Mouse (Mus musculus): ENCODE measurements around the gene Frmd4b.

The Frmd4b gene

GRCm38 (mm10) chr6:97519553-97519952 is 97.8 kb downstream of the Frmd4b start:
- no peaks in the 10 kb centered on the region for H3K27me3 ChIP-seq (ENCODE audit: control insufficient read depth, insufficient read depth, low read length, poor library complexity, severe bottlenecking)
- no peak for DNase-seq (ENCODE audit: low read depth, low spot score)
- H3K36me3 ChIP-seq (ENCODE audit: control insufficient read depth, insufficient read depth, low read length, poor library complexity, severe bottlenecking): no peaks in the 10 kb centered on the region

- no peaks in the 10 kb centered on the region for H3K36me3 ChIP-seq (ENCODE audit: control insufficient read depth, insufficient read depth, low read length, poor library complexity, severe bottlenecking)
- H3K27me3 ChIP-seq (ENCODE audit: control insufficient read depth, insufficient read depth, low read length, poor library complexity, severe bottlenecking): no peaks in the 10 kb centered on the region
- no peak for DNase-seq (ENCODE audit: low read depth, low spot score)
These were observed 98.9 kb downstream of the Frmd4b start for GRCm38 (mm10) chr6:97518467-97518866.

- H3K36me3 ChIP-seq (ENCODE audit: control insufficient read depth, insufficient read depth, low read length, poor library complexity, severe bottlenecking): no peaks in the 10 kb centered on the region
- DNase-seq (ENCODE audit: low read depth, low spot score): no peak
- no peaks in the 10 kb centered on the region for H3K27me3 ChIP-seq (ENCODE audit: control insufficient read depth, insufficient read depth, low read length, poor library complexity, severe bottlenecking)
These were observed 99.6 kb downstream of the Frmd4b start for GRCm38 (mm10) chr6:97517616-97518235.

- H3K27me3 ChIP-seq (ENCODE audit: control insufficient read depth, insufficient read depth, low read length, poor library complexity, severe bottlenecking): no peaks in the 10 kb centered on the region
- no peak for DNase-seq (ENCODE audit: low read depth, low spot score)
- no peaks in the 10 kb centered on the region for H3K36me3 ChIP-seq (ENCODE audit: control insufficient read depth, insufficient read depth, low read length, poor library complexity, severe bottlenecking)
These were observed 100.4 kb downstream of the Frmd4b start for GRCm38 (mm10) chr6:97516941-97517340.

GRCm38 (mm10) chr6:97510771-97511170 is 106.6 kb downstream of the Frmd4b start:
- Histone ChIP-seq H3K36me3 (ENCODE audit: control insufficient read depth, insufficient read depth, low read length, poor library complexity, severe bottlenecking) (no peaks in the 10 kb centered on the region), H3K27me3 (ENCODE audit: control insufficient read depth, insufficient read depth, low read length, poor library complexity, severe bottlenecking) (no peaks in the 10 kb centered on the region)
- no peak for DNase-seq (ENCODE audit: low read depth, low spot score)

- no peaks in the 10 kb centered on the region for H3K36me3 ChIP-seq (ENCODE audit: control insufficient read depth, insufficient read depth, low read length, poor library complexity, severe bottlenecking)
- H3K27me3 ChIP-seq (ENCODE audit: control insufficient read depth, insufficient read depth, low read length, poor library complexity, severe bottlenecking): no peaks in the 10 kb centered on the region
- no peak for DNase-seq (ENCODE audit: low read depth, low spot score)
These were observed 107.9 kb downstream of the Frmd4b start for GRCm38 (mm10) chr6:97509434-97509833.

- DNase-seq (ENCODE audit: low read depth, low spot score): no peak
- Histone ChIP-seq H3K36me3 (ENCODE audit: control insufficient read depth, insufficient read depth, low read length, poor library complexity, severe bottlenecking) (no peaks in the 10 kb centered on the region), H3K27me3 (ENCODE audit: control insufficient read depth, insufficient read depth, low read length, poor library complexity, severe bottlenecking) (no peaks in the 10 kb centered on the region)
These were observed 108.9 kb downstream of the Frmd4b start for GRCm38 (mm10) chr6:97508480-97508879.

GRCm38 (mm10) chr6:97507893-97508292 is 109.4 kb downstream of the Frmd4b start:
- Histone ChIP-seq H3K27me3 (ENCODE audit: control insufficient read depth, insufficient read depth, low read length, poor library complexity, severe bottlenecking) (no peaks in the 10 kb centered on the region), H3K36me3 (ENCODE audit: control insufficient read depth, insufficient read depth, low read length, poor library complexity, severe bottlenecking) (no peaks in the 10 kb centered on the region)
- DNase-seq (ENCODE audit: low read depth, low spot score): no peak

- DNase-seq (ENCODE audit: low read depth, low spot score): peak; percentile 55
- Histone ChIP-seq H3K36me3 (ENCODE audit: control insufficient read depth, insufficient read depth, low read length, poor library complexity, severe bottlenecking) (no peaks in the 10 kb centered on the region), H3K27me3 (ENCODE audit: control insufficient read depth, insufficient read depth, low read length, poor library complexity, severe bottlenecking) (no peaks in the 10 kb centered on the region)
These were observed 111.1 kb downstream of the Frmd4b start for GRCm38 (mm10) chr6:97506141-97506650.

GRCm38 (mm10) chr6:97504673-97505072 is 112.7 kb downstream of the Frmd4b start:
- DNase-seq (ENCODE audit: low read depth, low spot score): peak; percentile 35
- Histone ChIP-seq H3K36me3 (ENCODE audit: control insufficient read depth, insufficient read depth, low read length, poor library complexity, severe bottlenecking) (no peaks in the 10 kb centered on the region), H3K27me3 (ENCODE audit: control insufficient read depth, insufficient read depth, low read length, poor library complexity, severe bottlenecking) (no peaks in the 10 kb centered on the region)

- Histone ChIP-seq H3K27me3 (ENCODE audit: control insufficient read depth, insufficient read depth, low read length, poor library complexity, severe bottlenecking) (no peaks in the 10 kb centered on the region), H3K36me3 (ENCODE audit: control insufficient read depth, insufficient read depth, low read length, poor library complexity, severe bottlenecking) (no peaks in the 10 kb centered on the region)
- peak; percentile 44 for DNase-seq (ENCODE audit: low read depth, low spot score)
These were observed 116.3 kb downstream of the Frmd4b start for GRCm38 (mm10) chr6:97501000-97501399.

GRCm38 (mm10) chr6:97500246-97500645 is 117.1 kb downstream of the Frmd4b start:
- Histone ChIP-seq H3K27me3 (ENCODE audit: control insufficient read depth, insufficient read depth, low read length, poor library complexity, severe bottlenecking) (no peaks in the 10 kb centered on the region), H3K36me3 (ENCODE audit: control insufficient read depth, insufficient read depth, low read length, poor library complexity, severe bottlenecking) (no peaks in the 10 kb centered on the region)
- DNase-seq (ENCODE audit: low read depth, low spot score): no peak

GRCm38 (mm10) chr6:97496002-97496401 is 121.3 kb downstream of the Frmd4b start:
- Histone ChIP-seq H3K27me3 (ENCODE audit: control insufficient read depth, insufficient read depth, low read length, poor library complexity, severe bottlenecking) (no peaks in the 10 kb centered on the region), H3K36me3 (ENCODE audit: control insufficient read depth, insufficient read depth, low read length, poor library complexity, severe bottlenecking) (no peaks in the 10 kb centered on the region)
- DNase-seq (ENCODE audit: low read depth, low spot score): no peak

GRCm38 (mm10) chr6:97491065-97491464 is 126.3 kb downstream of the Frmd4b start:
- Histone ChIP-seq H3K27me3 (ENCODE audit: control insufficient read depth, insufficient read depth, low read length, poor library complexity, severe bottlenecking) (no peaks in the 10 kb centered on the region), H3K36me3 (ENCODE audit: control insufficient read depth, insufficient read depth, low read length, poor library complexity, severe bottlenecking) (no peaks in the 10 kb centered on the region)
- no peak for DNase-seq (ENCODE audit: low read depth, low spot score)

GRCm38 (mm10) chr6:97488821-97489220 is 128.5 kb downstream of the Frmd4b start:
- H3K36me3 ChIP-seq (ENCODE audit: control insufficient read depth, insufficient read depth, low read length, poor library complexity, severe bottlenecking): no peaks in the 10 kb centered on the region
- DNase-seq (ENCODE audit: low read depth, low spot score): no peak
- H3K27me3 ChIP-seq (ENCODE audit: control insufficient read depth, insufficient read depth, low read length, poor library complexity, severe bottlenecking): no peaks in the 10 kb centered on the region

GRCm38 (mm10) chr6:97488280-97488679 is 129.1 kb downstream of the Frmd4b start:
- no peaks in the 10 kb centered on the region for H3K36me3 ChIP-seq (ENCODE audit: control insufficient read depth, insufficient read depth, low read length, poor library complexity, severe bottlenecking)
- DNase-seq (ENCODE audit: low read depth, low spot score): no peak

More at GRCm38 (mm10) chr6:97488280-97488679, 129.1 kb downstream of the Frmd4b start:
- no peaks in the 10 kb centered on the region for H3K27me3 ChIP-seq (ENCODE audit: control insufficient read depth, insufficient read depth, low read length, poor library complexity, severe bottlenecking)

Data from splenic B cell, adult 2 months (primary cell).